20 mouse cellular contexts compared by ENCODE assay signal in the genomic region with DNA sequence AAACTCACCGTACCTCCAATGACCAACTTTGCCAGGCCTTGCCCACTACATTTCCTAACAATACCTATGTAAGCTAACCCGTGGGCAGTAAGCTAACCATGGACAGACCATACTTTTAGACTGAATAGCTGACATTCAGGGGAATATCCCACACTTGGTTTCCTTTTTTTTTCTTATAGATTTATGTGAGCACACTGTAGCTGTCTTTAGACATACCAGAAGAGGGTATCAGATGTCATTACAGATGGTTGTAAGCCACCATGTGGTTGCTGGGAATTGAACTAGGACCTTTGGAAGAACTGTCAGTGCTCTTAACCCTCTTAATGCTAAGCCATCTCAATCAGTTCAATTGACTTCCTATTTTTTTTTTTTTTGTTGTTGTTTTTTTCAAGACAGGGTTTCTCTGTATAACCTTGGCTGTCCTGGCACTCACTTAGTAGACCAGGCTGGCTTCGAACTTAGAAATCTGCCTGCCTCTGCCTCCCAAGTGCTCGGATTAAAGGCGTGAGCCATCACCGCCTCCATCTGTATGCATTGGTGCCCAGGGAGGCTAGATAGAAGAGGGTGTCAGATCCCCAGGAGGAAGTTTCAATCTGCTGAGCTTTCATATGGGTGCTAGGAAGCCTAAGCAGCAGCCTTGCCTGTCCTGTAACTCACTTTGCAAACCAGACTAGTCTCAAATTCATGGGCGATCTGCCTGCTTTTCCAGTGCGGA. TPM values are rescaled to one million over a fixed set of nuclear protein-coding genes. Genes with fewer than 3 reads are reported as not detected.
DNase-seq lines count a peak whose midpoint lies in the region; ATAC-seq and TF ChIP-seq lines count a peak whose summit lies in the region.
"Had no signal": no experiment of that assay in that cellular context is flagged by ENCODE, and none has a peak within 500 bp of the region (broad histone marks: within the 10 kb centered on the region; RNA-seq: fewer than 3 reads in every experiment).

No protein-coding gene starts in this region.

- ATAC-seq in forebrain, embryonic 12.5 days (ENCODE audit: low FRiP score), result no peak
- no peak for ATAC-seq in forebrain, embryonic 13.5 days

- H3K36me3 ChIP-seq in forebrain, embryonic 12.5 days (replicated peaks), result peaks cover 30% of the 10 kb centered on the region
- peaks cover 32% of the 10 kb centered on the region for H3K36me3 ChIP-seq in forebrain, embryonic 13.5 days (ENCODE audit: poor library complexity, severe bottlenecking)

- WGBS in forebrain, embryonic 12.5 days, result 89% methylated on average over 8 of the region's 8 CpGs
- 88% methylated on average over 8 of the region's 8 CpGs for WGBS in forebrain, embryonic 13.5 days

- no peaks in the 10 kb centered on the region for H3K9me3 ChIP-seq in forebrain, embryonic 12.5 days
- no peaks in the 10 kb centered on the region for H3K9me3 ChIP-seq in forebrain, embryonic 13.5 days (replicated peaks)
- H3K9me3 ChIP-seq: heart, embryonic 10.5 days; neural tube, embryonic 13.5 days had no signal

- no peak overlapping the region for H3K4me3 ChIP-seq in forebrain, embryonic 12.5 days (replicated peaks)
- no peak overlapping the region for H3K4me3 ChIP-seq in forebrain, embryonic 13.5 days
- no peak overlapping the region for H3K4me3 ChIP-seq in embryonic fibroblast, embryonic 13.5 days (ENCODE audit: insufficient read depth, low read length)
- H3K4me3 ChIP-seq: heart, embryonic 10.5 days; neural tube, embryonic 13.5 days had no signal

- peaks cover 23% of the 10 kb centered on the region for H3K4me1 ChIP-seq in forebrain, embryonic 12.5 days
- peaks cover 34% of the 10 kb centered on the region for H3K4me1 ChIP-seq in forebrain, embryonic 13.5 days
- H3K4me1 ChIP-seq in embryonic fibroblast, embryonic 13.5 days (ENCODE audit: control insufficient read depth, insufficient read depth, low read length), result peaks cover 6% of the 10 kb centered on the region

- peak; percentile 51 for DNase-seq in 3T3-L1 (ENCODE audit: low read depth, low spot score)
- DNase-seq in ES-CJ7 (ENCODE audit: low read depth, low spot score), result peak; percentile 38
- DNase-seq in cerebellum, postnatal 10 days, result no peak
- no peak for DNase-seq in gastrocnemius, postnatal 4 days (ENCODE audit: low spot score in 2 of 2)
- no peak for DNase-seq in thymus, postnatal 25 days
- DNase-seq: adrenal gland, adult 8-10 months; cerebellum, adult 8-10 months; heart, postnatal 4 days; kidney, adult 8-10 months; kidney, postnatal 10 days; left cerebral cortex, postnatal 4 days; lung, postnatal 4 days; thymus, postnatal 14 days had no signal

- H3K27ac ChIP-seq in forebrain, embryonic 12.5 days, result peak overlapping the region; percentile 51; the same call in 1 of the 2 replicates
- H3K27ac ChIP-seq in forebrain, embryonic 13.5 days, result no peak overlapping the region
- no peak overlapping the region for H3K27ac ChIP-seq in embryonic fibroblast, embryonic 13.5 days (ENCODE audit: insufficient read depth, low read length)
- H3K27ac ChIP-seq: heart, embryonic 10.5 days; hindbrain, embryonic 14.5 days; liver, embryonic 14.5 days; neural tube, embryonic 13.5 days had no signal

- peak; percentile 53 for TF ChIP-seq POLR2A in embryonic fibroblast, embryonic 13.5 days (IDR thresholded peaks at IDR 0.05; ENCODE audit: low read depth, low read length)

- no peaks in the 10 kb centered on the region for H3K27me3 ChIP-seq in forebrain, embryonic 12.5 days
- no peaks in the 10 kb centered on the region for H3K27me3 ChIP-seq in forebrain, embryonic 13.5 days
- H3K27me3 ChIP-seq: neural tube, embryonic 13.5 days had no signal

- no peak overlapping the region for H3K9ac ChIP-seq in forebrain, embryonic 12.5 days
- H3K9ac ChIP-seq in forebrain, embryonic 13.5 days, result no peak overlapping the region
- H3K9ac ChIP-seq: hindbrain, embryonic 14.5 days; liver, embryonic 14.5 days; neural tube, embryonic 13.5 days had no signal

- TF ChIP-seq CTCF in embryonic fibroblast, embryonic 13.5 days (IDR thresholded peaks at IDR 0.05; ENCODE audit: borderline replicate concordance, insufficient read depth, low read length), result no peak

- no peak overlapping the region for H3K4me2 ChIP-seq in forebrain, embryonic 12.5 days
- H3K4me2 ChIP-seq in forebrain, embryonic 13.5 days, result no peak overlapping the region
- H3K4me2 ChIP-seq: hindbrain, embryonic 14.5 days; neural tube, embryonic 13.5 days had no signal

RNA-seq across cellular contexts. Expression of gene Myo1g, which starts 3.6 kb away (rescaled TPM):
- 0.31 and 0.63 TPM in 2 replicates for polyA plus RNA-seq in forebrain, embryonic 12.5 days (2016; fragmentation: Nextera tagmentation; extraction: Ambion mirVana)
- 0.17 and 0.21 TPM in 2 replicates for polyA plus RNA-seq in forebrain, embryonic 13.5 days (2015; fragmentation: Nextera tagmentation; extraction: Ambion mirVana)
- 0.11 TPM in 1 of 2 replicates, not detected in the other for polyA plus RNA-seq in embryonic fibroblast, embryonic 13.5 days (2011; ENCODE audit: insufficient read length, low read depth, missing spikeins)
- 1 to 10 TPM; 3.0 to 3.4 TPM for total RNA-seq in gastrocnemius, postnatal 4 days (2021)

RNA-seq across cellular contexts. Expression of gene Ccm2, which starts 22.4 kb away (rescaled TPM):
- 89.9 and 90.7 TPM in 2 replicates for polyA plus RNA-seq in forebrain, embryonic 12.5 days (2016; fragmentation: Nextera tagmentation; extraction: Ambion mirVana)
- polyA plus RNA-seq in forebrain, embryonic 13.5 days (2015; fragmentation: Nextera tagmentation; extraction: Ambion mirVana), result 82.2 and 90.5 TPM in 2 replicates
- polyA plus RNA-seq in embryonic fibroblast, embryonic 13.5 days (2011; ENCODE audit: insufficient read length, low read depth, missing spikeins), result 85.9 and 90.2 TPM in 2 replicates
- total RNA-seq in gastrocnemius, postnatal 4 days (2021), result 10 to 100 TPM; 40.2 to 50.8 TPM

RNA-seq across cellular contexts. Expression of gene Purb, which starts 48.6 kb away (rescaled TPM):
- 15.9 and 17.9 TPM in 2 replicates for polyA plus RNA-seq in forebrain, embryonic 12.5 days (2016; fragmentation: Nextera tagmentation; extraction: Ambion mirVana)
- polyA plus RNA-seq in forebrain, embryonic 13.5 days (2015; fragmentation: Nextera tagmentation; extraction: Ambion mirVana), result 13.9 and 14.8 TPM in 2 replicates
- polyA plus RNA-seq in embryonic fibroblast, embryonic 13.5 days (2011; ENCODE audit: insufficient read length, low read depth, missing spikeins), result 38.7 and 43.2 TPM in 2 replicates
- 10 to 100 TPM; 84.0 to 90.4 TPM for total RNA-seq in gastrocnemius, postnatal 4 days (2021)

Comparison
In these comparisons a context has a peak if more than half of its experiments do, and no peak if none do; other contexts are left out.
1. DNase-seq: peak in 3T3-L1 (single experiment) and ES-CJ7 (single experiment); none in cerebellum, postnatal 10 days (0 of 2), gastrocnemius, postnatal 4 days (0 of 2) and thymus, postnatal 25 days (single experiment).